Mouse (Mus musculus) CD4-positive, CD25-positive, alpha-beta regulatory T cell, adult 2 months (primary cell): ENCODE data around the gene Lrpprc.

Source experiments
- DNase-seq: peaks from one replicate; pipeline ENCODE4 v3.0.0-alpha.2; 2012; ENCODE audit warnings: low read depth, low spot score

Gene Lrpprc

GRCm38 (mm10) chr17:84672376-84673369 lies 117.9 kb downstream of the Lrpprc start:
- DNase-seq: no peak

- DNase-seq: no peak
Observed at GRCm38 (mm10) chr17:84667848-84668247, 122.7 kb downstream of the Lrpprc start.

DNA sequence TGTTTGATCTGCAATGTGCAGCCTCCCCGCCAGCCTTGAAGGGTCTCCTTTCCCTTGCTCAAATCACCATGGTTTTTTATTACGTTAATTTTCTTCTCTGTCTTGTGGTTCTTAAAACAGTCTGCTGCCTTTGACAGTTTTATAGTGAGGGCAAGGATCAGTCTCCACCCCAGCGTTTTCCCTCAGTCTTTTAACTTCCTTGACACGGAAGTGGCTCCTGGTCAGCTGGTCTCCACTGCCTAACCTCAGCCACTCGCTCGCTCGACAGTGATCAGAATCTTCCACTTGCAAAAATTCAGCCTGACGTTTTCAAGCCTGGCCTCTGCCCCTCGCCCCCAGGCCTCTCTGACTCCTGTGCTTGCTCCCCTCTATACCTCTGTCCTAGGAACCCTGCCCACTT lies 124.9 kb downstream of the Lrpprc start:
- DNase-seq: no peak

DNA sequence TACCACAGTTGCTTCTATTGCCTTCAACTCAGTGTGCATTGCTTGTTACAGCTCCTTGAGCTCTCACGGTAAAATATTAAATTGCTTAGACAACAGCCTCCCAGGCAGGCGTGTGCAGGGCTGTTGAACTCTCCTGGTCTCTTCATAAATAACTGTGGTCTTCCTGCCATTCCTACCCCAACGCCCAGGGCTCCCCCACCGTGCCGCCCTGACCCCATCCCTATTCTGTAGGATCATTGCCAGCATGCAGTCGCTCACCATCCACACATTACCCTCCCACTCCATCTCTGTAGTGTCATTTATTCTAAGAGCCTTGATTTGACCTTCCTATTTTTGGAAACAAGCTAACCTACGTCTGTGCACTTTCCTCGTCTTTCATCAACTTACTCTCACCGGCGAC lies 125.5 kb downstream of the Lrpprc start:
- DNase-seq: no peak

GRCm38 (mm10) chr17:84658951-84659350 lies 131.6 kb downstream of the Lrpprc start:
- no peak for DNase-seq

GRCm38 (mm10) chr17:84658195-84658594 lies 132.4 kb downstream of the Lrpprc start:
- no peak for DNase-seq

- DNase-seq: no peak
Observed at GRCm38 (mm10) chr17:84657782-84658181, 132.8 kb downstream of the Lrpprc start.

DNA sequence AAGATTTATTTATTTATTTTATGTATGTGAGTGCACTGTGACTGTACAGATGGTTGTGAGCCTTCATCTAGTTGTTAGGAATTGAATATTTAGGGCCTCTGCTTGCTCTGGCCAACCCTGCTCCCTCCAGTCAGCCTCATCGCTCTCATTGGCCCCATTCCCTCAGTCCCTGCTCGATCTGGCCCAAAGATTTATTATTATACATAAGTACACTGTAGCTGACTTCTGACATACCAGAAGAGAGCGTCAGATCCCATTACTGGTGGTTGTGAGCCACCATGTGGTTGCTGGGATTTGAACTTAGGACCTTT lies 133.2 kb downstream of the Lrpprc start:
- DNase-seq: no peak

DNA sequence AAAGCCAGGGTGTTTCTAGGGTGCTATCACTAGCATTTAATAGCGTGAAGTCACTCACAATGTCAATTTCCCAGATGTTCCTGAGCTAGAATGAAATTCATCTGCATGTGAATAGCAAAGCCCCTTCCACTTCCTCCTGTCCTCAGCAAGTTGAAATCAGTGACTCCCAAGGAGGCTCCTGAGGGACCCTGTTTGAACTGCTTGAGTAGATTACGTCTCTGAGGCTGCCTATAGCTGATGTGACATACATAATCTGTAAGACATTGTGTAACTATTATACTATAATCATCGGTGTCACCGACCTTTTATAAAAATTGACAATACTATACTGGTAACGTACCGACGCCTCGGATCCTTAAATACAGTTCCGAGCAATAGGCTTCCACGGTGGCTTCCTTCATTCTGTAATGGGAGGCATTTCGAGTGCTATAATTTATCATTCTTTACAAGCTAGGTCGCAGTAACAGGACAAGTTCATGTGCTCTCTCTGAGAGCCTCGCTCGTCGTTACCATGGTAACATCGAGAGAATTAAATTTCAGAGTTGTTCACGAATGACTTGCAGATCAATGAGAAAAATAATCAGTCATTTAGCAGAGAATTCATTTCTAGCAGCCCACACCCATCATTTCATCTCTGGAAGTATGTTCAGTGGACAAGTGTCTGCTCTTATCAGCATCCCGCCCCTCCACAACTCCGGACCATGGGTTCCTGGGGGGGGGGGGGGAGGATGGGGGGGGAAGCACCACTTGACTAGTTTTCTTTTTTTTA lies 133.8 kb downstream of the Lrpprc start:
- DNase-seq: no peak

- DNase-seq: no peak
Observed at GRCm38 (mm10) chr17:84656205-84656604, 134.4 kb downstream of the Lrpprc start.
